Mouse (Mus musculus) adipocyte (in vitro differentiated cells): ENCODE data around the gene Rasa4.
"Not testable (repeated sequence)": the region's sequence is repeated elsewhere in the genome, so short reads cannot be mapped to it uniquely, and the experiment has no call there.

Experiments used
- DNase-seq: peaks from one replicate; pipeline ENCODE4 v3.0.0-alpha.2; 2016; ENCODE audit warnings: low spot score

Rasa4 gene

GRCm38 (mm10) chr5:136066404-136067148, 17.1 kb upstream of the Rasa4 start:
- not testable (repeated sequence) for DNase-seq

GRCm38 (mm10) chr5:136069411-136069810, 14.3 kb upstream of the Rasa4 start:
- DNase-seq, result no peak

- no peak for DNase-seq
Measured at GRCm38 (mm10) chr5:136073051-136073450, 10.7 kb upstream of the Rasa4 start.

GRCm38 (mm10) chr5:136073526-136073925, 10.2 kb upstream of the Rasa4 start:
- no peak for DNase-seq

GRCm38 (mm10) chr5:136075076-136075475, 8.6 kb upstream of the Rasa4 start:
- no peak for DNase-seq

- no peak for DNase-seq
Measured at GRCm38 (mm10) chr5:136076284-136076683, 7.4 kb upstream of the Rasa4 start.

- DNase-seq, result no peak
Measured at GRCm38 (mm10) chr5:136077001-136077550, 6.6 kb upstream of the Rasa4 start.

GRCm38 (mm10) chr5:136078136-136078535, 5.6 kb upstream of the Rasa4 start:
- DNase-seq, result no peak

GRCm38 (mm10) chr5:136082345-136082744, 1.4 kb upstream of the Rasa4 start:
- DNase-seq, result no peak

GRCm38 (mm10) chr5:136084144-136084881, 597 bp downstream of the Rasa4 start:
- DNase-seq, result no peak

- no peak for DNase-seq
Measured at GRCm38 (mm10) chr5:136084891-136085651, 1.4 kb downstream of the Rasa4 start.

- no peak for DNase-seq
Measured at GRCm38 (mm10) chr5:136086290-136086689, 2.6 kb downstream of the Rasa4 start.

GRCm38 (mm10) chr5:136088821-136089575, 5.3 kb downstream of the Rasa4 start:
- no peak for DNase-seq

GRCm38 (mm10) chr5:136091927-136092326, 8.2 kb downstream of the Rasa4 start:
- DNase-seq, result no peak

- DNase-seq, result no peak
Measured at GRCm38 (mm10) chr5:136094249-136095010, 10.7 kb downstream of the Rasa4 start.

- no peak for DNase-seq
Measured at GRCm38 (mm10) chr5:136095089-136095488, 11.4 kb downstream of the Rasa4 start.

GRCm38 (mm10) chr5:136098536-136098935, 14.8 kb downstream of the Rasa4 start:
- no peak for DNase-seq

- no peak for DNase-seq
Measured at GRCm38 (mm10) chr5:136102099-136102820, 18.5 kb downstream of the Rasa4 start.

GRCm38 (mm10) chr5:136104511-136104910, 20.8 kb downstream of the Rasa4 start:
- no peak for DNase-seq

- peak; percentile 50 for DNase-seq
Measured at GRCm38 (mm10) chr5:136108486-136108885, 24.8 kb downstream of the Rasa4 start.
